Mouse (Mus musculus): ENCODE measurements around the gene Tspan5.

Tspan5 gene

DNA sequence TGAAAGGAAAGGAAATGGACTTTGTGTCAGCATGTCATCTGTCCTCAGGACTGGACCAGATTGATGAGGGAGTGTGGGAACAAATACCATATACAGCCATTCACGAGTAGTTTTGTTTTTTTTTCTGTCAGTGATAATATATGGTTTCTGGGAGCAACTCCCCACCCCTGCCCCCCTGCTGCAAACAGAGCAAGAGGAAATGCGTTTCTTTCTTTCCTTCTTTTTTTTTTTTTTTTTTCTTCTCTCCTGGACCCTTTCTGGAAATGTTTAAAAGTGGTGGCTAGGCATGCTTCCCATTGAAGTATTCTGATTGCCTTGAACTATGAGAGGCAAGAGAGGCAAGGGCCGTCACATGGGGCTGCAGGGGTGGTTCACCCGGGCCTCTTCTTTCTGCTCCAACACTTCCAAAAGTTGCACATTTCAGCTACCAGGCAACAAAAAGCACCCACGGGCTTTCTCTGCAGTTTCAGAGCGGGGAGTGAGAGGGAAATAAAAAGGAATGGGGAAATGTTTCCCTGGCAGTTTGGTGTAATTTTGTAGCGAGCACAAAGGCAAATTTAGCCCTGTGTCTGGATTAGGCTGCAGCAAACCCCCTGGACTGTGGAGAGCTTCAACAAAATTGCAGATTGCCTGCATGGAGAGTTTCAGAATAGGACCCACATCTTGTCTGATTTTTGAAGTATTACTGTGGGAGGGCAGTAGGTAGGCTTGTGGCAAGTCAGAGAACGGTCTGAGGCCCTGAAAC lies 2.2 kb downstream of the Tspan5 start:
- no peak for DNase-seq (ENCODE audit: low spot score)

DNA sequence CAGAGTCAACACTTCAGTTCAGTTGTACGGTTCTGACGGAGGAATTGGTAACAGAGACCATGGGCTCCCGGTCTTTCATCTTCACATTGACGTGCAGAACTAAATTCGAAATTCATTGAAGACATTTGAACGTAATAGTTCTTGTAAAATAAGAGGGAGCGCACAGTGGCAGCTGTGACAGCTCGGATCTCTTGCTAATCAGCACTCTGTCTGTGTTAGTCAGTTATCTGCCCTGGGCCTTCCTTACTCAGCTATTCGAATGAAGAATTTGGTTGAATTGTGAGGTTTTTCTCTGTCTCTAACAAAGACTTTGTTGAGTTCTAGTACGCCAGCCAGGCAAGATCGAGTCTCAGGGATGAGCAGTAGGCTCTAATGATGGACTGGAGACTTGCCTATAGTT lies 3.1 kb downstream of the Tspan5 start:
- no peak for DNase-seq (ENCODE audit: low spot score)

DNA sequence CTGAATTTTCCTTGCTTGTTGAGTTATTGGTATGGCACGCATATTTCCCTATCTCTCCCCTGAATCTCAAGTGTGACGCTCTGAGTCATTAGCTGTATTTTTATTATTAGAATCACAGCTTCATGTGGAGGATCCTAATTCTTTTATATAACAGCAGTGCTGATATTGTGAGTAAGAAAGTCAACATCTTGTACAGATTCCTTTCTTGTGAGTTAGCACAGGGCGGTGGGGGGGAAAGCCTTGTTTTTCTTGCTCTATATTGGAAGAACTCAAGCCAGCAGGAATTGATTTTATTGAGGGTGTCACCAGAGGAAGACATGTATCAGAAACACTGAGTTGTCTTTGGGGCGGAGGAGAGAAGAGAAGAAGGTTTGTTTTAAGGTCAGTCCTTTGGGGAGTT lies 3.6 kb downstream of the Tspan5 start:
- no peak for DNase-seq (ENCODE audit: low spot score)

DNA sequence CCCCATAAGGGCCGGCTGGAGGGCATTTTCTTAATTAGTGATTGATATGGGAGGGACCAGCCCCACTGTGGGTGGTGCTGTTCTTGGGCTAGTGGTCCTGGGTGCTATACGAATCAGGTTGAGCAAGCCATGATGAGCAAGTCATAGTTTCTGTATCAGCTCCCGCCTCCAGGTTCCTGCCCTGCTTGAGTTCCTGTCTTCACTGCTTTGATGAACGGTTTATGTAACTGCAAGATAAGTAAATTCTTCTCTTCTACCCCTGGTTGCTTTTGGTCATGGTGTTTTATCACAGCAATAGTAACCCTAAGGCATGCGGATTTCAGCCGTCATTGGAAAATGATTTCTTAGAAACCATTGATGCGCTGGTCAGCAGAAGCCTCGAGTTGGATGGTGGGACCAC lies 4.6 kb downstream of the Tspan5 start:
- no peak for DNase-seq (ENCODE audit: low spot score)

DNA sequence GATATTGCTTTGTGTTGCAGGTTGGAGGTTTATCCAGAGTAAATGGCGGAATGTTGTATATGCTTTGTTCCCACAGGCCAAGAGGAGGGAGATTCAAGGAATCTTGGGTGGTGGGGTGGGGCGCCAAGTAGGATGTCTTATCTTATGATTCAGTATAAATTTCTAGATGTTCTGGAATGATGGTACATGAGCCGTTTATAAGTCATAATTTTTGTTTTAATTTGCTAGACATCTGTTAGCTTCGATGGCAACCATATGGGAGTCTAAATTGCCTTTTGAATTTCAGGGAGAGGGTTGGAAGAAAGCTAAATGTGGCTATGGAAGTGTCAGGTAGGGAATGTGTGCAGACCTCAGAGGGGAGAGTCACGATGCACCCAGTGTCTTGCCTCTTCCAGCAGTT lies 5.0 kb downstream of the Tspan5 start:
- no peak for DNase-seq (ENCODE audit: low spot score)

DNA sequence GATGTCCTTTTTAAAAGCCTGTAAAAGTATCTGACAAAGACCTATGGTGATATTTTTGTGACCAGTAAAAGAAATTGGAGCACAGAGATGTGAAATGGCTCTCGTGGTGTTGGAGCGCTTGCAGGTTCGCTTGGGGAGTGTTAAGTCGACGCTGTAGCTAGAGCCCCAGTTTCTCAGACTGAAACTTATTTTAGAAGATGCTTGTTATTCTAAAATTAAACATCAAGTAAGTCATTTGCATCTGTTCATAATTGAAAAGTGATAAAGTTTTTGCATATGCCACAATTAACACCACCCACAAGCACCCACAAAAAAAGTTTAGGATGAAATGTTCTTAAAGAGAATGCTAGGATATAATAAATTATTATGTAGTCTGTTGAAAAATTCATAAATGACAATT lies 6.0 kb downstream of the Tspan5 start:
- no peak for DNase-seq (ENCODE audit: low spot score)

DNA sequence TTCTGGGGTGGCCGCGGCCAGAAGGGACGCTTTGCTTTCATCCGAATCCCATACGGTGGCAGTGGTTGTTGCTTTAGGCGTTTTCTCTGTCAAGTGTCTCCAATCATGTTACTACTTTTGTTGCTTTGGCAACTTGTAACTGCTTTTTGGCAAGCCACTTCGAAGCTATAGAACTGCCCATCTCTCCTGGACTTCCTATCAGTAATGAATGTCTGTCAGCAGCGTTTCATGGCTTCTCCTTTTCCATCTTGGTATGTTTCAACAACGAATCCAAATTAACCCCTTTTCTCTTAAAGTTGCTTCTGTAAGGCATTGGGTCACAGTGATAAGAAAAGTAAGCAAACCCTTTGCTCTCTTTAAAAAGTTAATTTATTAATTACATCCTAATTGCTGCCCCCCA lies 7.7 kb downstream of the Tspan5 start:
- no peak for DNase-seq (ENCODE audit: low spot score)

DNA sequence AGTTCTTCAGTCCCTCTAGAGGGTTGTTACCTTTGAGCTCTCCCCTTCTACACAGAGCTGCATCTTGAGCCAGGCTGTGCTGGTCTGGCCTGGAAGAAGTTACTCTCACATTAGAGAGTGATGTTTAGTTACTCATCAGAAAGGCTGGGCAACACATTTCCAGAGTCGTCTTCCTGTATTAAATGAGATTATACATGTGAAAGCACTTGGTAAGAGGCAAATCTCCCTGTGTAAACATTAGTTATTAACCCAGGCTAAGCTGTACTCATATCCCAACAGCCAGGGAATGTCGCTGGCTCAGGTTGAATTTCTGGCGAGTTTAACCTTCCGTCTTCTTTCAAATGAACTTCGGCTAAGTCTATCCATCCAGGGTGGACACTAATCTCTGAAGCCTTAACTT lies 9.3 kb downstream of the Tspan5 start:
- no peak for DNase-seq (ENCODE audit: low spot score)

DNA sequence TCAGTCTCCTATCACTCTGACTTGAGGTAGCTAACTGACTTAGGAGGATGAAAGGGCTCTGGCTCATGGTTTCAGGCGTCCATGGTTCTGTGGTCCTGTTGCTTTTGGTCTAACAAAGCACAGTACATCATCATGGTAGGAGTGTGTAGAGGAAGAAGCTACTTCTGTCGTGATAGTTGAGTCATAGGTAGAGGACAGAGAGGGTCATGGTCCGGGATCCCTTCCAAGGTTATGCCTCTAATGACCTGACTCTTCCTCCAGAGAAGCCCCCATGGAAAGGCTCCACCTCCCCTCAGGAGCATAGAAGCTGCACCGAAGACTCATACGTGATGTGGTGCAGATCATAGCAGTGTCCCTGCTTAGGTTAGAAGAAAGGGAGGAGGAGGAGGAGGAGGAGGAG lies 10.1 kb downstream of the Tspan5 start:
- no peak for DNase-seq (ENCODE audit: low spot score)

DNA sequence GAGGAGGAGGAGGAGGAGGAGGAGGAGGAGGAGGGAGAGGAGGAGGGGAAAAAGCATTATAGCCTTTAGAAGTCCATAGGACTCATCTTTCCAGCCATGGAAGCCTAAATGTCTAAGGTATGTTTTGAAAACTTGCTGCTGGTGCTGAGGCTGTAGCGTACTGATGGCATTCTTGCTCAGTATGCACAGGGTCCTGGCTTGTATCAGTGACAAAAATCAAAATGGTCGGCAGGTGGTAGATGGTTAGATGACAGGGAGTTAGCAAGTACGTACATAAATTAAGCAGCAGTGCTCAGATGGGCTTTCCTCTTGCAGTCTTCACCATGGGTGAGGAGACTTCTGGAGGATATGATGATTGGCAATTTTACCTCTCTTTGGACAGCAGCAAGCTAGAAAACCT lies 10.8 kb downstream of the Tspan5 start:
- DNase-seq (ENCODE audit: low spot score) = no peak

DNA sequence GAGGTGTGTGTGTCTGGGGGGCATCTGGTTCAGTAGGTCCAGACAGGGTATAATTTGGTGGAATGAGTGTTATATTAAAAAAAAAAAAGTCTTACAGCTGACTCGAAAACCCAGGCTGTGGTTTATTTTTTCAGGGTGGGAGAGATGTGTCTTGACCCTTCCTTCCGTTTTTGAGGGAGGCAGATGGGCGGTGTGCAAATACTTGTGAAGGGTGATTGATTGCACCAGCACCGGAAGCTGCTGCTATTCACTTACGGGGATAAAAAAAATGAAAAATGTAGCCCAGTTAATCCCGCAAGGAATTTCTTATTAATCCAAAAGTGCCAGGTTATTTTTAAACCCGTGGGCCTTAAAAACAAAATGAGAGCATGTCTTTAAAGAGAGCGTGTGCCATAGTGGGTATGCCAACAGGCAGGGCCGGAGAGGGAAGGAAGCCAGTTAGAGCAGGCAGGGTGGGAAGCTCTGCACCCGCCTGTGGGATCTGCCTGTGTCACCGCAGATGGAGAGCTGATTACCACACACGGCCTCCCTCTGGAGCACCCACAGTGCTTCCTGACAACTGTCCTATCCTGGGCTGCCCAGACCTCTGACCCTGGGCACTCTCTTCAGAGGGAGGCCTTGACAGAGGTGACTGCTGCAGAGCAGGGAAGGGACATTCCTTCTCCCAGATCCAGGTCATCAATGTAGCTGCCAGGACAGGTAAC lies 11.3 kb downstream of the Tspan5 start:
- DNase-seq (ENCODE audit: low spot score) = no peak

DNA sequence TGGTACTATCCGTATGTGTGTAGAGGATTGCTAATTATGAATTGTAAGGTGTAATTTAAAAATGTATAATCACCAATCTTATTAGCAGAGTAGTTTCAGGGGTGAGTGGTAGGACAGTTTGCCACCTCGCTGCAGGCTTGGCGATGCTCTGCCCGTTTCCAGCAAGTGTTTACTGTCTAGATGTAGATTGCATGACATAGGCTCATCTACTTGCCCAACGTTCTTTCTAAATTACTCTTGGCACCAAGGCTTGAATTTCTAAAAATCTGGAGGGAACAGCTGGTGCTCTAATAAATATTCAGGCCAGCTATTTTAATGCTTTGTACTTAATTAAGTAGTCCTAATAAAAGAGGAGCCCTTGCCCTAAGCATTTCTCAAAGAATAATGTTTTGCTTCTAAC lies 12.3 kb downstream of the Tspan5 start:
- no peak for DNase-seq (ENCODE audit: low spot score)

DNA sequence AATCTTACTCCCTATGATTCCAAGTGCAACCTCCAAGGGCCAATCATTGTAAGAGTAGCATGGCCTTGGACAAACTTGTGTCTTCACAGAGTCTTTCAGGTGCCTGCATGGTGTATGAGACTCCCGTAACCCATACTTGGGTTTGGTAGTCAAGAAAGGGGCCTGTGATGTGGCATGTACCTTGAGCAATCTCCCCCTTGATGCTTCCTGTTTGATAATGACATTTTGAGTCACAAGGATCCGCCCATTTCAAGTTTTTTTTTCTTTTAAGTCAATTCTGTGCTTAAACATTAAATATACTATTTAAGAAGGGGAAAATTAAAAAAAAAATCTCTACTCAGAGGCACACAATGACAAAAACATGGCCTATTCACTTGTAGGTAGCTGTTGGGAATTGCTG lies 15.3 kb downstream of the Tspan5 start:
- no peak for DNase-seq (ENCODE audit: low spot score)

DNA sequence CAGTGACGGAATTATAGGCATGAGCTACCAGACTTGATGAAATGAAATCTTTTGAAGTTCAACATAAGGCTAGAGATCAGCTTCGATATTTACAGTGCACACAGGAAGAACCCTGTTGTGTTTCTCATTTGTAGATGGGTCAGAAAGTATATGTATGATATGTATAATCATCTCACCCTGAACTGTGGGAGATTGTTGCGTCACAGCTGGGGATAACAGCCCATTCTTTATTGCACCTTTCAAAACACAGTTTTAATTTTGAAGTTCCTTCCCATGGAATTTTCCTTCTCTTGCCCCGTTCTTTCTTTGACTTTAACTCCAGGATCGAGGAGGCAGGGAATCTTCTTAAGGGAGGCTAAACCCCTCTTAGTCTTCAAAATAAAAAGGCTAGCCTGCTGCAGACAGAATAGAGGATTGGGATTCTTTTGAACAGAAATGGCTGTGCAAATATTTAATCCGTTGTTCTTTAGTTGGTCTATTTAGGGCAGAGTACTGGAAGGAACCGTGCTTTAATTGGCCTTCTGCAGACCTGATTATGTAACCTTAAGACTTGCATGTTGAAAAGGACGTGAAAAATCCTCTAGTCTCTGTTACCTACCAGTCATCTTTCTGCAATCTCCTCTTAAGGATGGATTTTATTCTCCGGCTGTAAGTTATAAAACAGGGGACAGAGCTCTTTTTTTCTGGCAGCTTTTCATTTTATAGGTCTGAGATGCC lies 18.1 kb downstream of the Tspan5 start:
- no peak for DNase-seq (ENCODE audit: low spot score)

DNA sequence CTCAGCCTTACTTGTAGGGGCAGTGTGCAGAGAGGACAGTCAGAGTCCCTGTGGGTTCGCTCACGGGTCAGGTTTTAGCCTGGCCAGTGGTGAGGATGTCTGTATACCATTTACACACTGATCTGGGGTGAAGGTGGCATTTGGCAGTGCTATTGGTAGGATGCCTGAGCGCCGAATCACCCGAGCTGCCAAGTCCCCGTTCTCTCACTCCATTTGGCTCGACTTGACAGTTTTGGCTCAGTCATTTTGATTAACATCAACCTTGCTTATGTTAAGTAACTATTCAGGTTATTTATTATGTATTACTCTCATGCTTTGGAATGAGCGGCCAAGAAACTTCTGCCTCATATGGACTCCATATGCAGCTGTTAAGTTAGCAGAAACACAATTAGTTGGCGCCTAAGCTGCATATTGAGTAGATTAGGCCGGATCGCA lies 18.7 kb downstream of the Tspan5 start:
- no peak for DNase-seq (ENCODE audit: low spot score)

DNA sequence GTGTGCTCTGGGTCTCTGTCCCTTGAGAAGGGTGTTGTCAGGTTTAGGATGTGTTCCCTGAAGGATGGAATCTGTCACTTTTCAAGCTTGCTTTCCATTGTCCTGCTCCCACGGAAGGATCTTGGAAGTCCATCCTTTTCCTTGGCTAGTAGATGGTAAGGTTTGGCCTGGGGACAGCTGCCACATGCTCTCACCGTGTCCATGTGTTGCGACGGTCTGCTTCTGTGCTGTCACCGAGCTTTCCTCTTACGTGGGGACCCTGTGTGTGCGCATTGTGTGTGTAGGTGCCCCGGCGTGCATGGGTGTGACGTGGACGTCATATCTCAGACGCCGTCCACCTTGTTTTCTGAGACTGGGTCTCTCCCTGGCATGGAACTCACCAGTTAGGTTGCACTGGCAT lies 19.5 kb downstream of the Tspan5 start:
- no peak for DNase-seq (ENCODE audit: low spot score)

DNA sequence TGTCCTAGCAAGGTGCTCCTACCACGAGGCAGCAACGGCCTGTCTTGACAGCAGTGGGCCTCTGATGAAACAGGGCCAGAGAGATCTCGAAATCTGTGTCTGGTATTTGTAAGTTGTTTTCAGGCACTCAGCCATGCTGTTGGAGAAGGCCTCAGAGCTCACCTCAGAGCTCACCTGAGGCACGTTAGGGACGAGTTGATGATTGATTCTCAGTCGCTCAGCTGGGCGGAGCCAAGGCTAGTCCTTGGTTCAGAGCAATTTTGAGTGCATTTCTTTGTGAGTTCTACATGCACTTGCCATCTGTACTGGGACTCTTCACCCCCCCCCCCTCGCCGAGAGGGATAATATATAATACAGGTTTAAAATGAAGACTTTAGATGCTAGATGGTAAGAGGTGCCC lies 21.9 kb downstream of the Tspan5 start:
- no peak for DNase-seq (ENCODE audit: low spot score)

DNA sequence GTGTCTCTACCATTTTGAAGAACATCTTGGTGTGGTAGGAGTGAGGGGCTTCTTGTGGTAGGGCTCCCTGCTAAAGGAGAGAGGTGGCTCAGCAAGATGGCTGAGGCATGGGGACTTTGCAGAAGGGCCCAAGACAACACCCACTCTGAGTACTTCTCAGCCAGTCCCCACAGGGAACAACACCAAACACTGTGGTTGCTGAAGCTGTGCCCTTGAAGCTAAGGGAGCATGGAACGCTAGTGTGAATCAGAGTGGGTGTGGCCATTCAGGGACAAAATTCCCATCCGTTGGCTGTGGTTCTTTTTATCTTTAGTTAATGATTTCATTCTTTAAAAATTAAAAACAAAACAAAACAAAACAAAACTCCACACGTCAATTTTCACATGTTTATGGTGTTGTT lies 22.8 kb downstream of the Tspan5 start:
- DNase-seq (ENCODE audit: low spot score) = peak; percentile 58

DNA sequence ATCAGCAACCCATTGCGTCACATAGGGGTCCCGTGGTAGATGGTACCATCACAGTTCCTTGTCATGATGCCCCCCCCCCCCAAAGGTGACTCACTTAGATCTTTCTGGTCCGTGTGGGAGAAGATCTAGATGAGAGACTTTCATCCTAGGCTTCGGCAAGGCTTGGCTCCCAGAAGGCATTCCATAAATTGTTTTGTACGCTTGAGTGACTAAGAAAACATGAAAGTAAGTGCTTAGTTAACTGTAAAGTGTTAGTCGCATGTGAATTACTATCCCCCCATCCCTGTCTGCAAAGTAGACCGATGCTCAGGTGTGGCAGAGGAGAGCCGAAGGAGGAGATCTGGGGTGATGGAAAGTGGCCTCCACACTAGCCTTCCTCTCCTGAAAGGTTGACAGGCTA lies 25.0 kb downstream of the Tspan5 start:
- DNase-seq (ENCODE audit: low spot score) = no peak

DNA sequence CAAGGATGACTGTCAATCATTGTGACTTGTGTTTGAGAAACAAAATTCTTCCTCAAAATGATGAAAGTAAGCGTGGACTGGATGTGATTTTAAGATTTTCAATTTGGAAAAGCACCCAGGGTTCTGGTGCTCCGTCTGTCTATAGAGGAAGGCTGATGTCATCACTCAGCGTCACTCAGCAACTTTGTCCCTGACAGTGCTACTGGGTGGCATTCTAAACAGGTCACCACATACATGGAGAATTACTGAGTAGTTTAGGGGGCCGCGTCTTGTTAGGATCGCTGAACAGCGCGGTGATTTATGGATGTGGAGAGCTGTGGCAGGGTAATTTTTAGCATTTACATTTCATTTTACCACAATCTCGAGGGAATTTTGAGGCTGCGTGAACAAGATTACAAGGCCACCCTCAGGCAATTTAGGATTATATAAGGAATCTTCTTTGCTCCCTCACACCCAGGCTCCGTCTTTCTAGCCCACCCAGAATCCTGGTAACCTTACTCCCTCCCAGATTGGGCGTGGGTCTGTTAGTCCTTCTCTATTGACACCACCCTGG lies 26.6 kb downstream of the Tspan5 start:
- DNase-seq (ENCODE audit: low spot score) = no peak

DNA sequence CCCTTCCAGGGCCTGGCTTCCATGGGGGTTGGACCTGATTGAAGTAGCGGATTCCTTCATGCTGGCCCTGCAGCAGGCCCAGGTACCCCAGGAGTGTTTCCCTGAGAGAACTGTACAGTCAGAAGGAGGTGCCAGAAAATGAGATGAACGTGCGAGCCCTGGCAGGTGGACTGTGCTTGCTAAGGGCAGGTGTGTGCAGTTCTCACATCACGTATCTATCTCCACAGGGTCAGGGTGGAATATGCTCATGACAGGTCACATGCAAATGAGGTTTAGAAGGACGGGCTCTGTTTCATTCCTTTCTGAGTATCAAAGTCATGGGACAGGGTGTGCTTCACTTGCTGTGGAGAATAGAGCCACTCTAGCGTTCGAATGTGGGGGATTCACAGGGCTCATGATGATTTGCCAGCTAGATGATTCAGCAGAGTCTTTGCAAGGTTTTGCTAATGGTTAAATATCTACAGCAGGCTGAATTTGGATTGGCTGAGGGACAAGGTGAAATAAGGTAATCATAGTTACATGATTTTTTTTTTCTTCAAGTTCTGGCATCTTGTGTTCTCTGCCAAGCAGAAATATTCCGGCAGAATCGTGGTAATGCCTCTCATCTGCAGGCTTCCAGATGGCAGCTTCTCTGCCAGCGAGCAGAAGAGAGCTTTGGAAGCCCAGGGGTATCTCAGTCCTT lies 28.8 kb downstream of the Tspan5 start:
- no peak for DNase-seq (ENCODE audit: low spot score)

DNA sequence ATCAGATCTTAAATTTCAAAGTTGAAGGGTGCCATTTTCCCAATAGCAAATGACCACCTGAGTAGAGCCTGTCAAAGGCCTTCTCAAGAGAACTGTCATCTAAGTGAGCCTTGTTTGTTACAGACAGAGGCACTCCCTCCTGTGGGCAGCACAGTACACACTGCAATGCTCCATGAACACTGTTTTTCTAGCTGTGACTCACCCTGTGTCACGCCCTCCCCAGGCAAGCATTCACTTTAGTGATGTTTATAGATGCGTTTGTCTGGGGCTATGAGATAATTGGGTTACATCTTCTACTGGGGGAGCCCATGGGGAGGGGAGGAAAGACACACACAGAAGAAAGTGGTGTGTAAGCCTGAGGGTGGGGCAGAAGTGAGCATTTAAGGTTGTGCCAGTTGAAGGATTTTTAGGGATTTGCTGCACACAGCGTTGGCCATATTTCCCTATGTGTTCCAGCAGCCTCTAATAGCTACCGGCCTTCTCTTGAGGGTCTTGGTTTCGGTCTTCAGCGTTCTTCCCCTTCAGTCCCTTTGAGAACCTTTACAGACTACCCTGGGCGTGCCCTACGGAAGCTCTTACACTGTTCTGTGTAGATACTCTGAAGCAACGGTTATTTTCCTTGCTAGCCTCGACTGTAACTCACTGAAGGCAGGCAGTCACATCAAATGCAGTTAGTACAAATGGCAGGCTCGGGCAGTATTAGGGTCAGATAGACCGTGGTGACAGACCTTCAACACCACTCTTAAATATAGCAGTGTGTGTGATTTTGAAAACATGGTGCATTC lies 29.7 kb downstream of the Tspan5 start:
- DNase-seq (ENCODE audit: low spot score) = no peak

Data from ovary, adult 18-20 months (tissue).